Mouse (Mus musculus) heart, embryonic 10.5 days (tissue): ENCODE measurements around the gene Map1s. TPM values are rescaled to one million over a fixed set of nuclear protein-coding genes. Genes with fewer than 3 reads are reported as not detected.
A peak's percentile ranks its signal among the peaks of the same experiment; 100 is the strongest.

Experiments used
- DNase-seq: peaks from one replicate; pipeline ENCODE4 v3.0.0-alpha.2; 2017; ENCODE audit warnings: low spot score
- H3K27ac ChIP-seq: fragments of 300-500 bp; sonication (generic); 2 replicates; pipeline ENCODE4 v1.5.1; 2016; ENCODE audit warnings: mild to moderate bottlenecking
- H3K27me3 ChIP-seq: fragments of 300-500 bp; sonication (generic); 2 replicates; pipeline ENCODE4 v1.6.1; 2016; ENCODE audit warnings: mild to moderate bottlenecking; ENCODE audit not compliant: poor library complexity, insufficient read depth, severe bottlenecking
- H3K36me3 ChIP-seq: fragments of 300-500 bp; sonication (generic); 2 replicates; pipeline ENCODE4 v1.6.1; 2016; ENCODE audit warnings: mild to moderate bottlenecking, moderate library complexity
- H3K4me1 ChIP-seq: fragments of 300-500 bp; sonication (generic); 2 replicates; pipeline ENCODE4 v1.6.1; 2016; ENCODE audit warnings: mild to moderate bottlenecking
- H3K4me3 ChIP-seq: fragments of 300-500 bp; sonication (generic); 2 replicates; pipeline ENCODE4 v1.5.1; 2016; ENCODE audit warnings: mild to moderate bottlenecking, moderate library complexity
- H3K9me3 ChIP-seq: fragments of 300-500 bp; sonication (generic); 2 replicates; pipeline ENCODE4 v1.6.1; 2016; ENCODE audit warnings: mild to moderate bottlenecking, moderate library complexity
- WGBS: fragments of 180-500 bp; shearing (Covaris S2); methylation state at CpG from one replicate; pipeline ENCODE4 v1.1.7; 2016; 5-methylcytosine and 5-hydroxymethylcytosine counted together
- microRNA counts: library from miRNA; unstranded; fragments of <30 nt; microRNA quantifications from one replicate; lab custom pipeline; 2017
- microRNA-seq: library from miRNA; unstranded; fragments of <30 nt; microRNA quantifications from one replicate; pipeline ENCODE4, GENCODE M21; 2017
- polyA plus RNA-seq: library from polyadenylated mRNA; unstranded; fragments of >200 nt; fragmentation: Nextera tagmentation; extraction: Ambion mirVana; gene quantifications from 2 replicates; pipeline ENCODE4 v1.2.1, GENCODE M21; 2016

Map1s gene
- polyA plus RNA-seq, 1 experiment from 2014 or later: 58.4 TPM

GRCm38 (mm10) chr8:70937200-70937599 is 31.5 kb downstream of the Map1s start:
- no peaks in the 10 kb centered on the region for H3K9me3 ChIP-seq
- H3K27me3 ChIP-seq: no peaks in the 10 kb centered on the region
- H3K27ac ChIP-seq: no peak overlapping the region
- H3K4me3 ChIP-seq: no peak overlapping the region
- 0 out of 2 replicates have a peak, but pooled peaks cover 2% of the 10 kb centered on the region for H3K4me1 ChIP-seq
- peak; percentile 61 for DNase-seq
- 82% methylated on average over 6 of the region's 6 CpGs for WGBS
- no peaks in the 10 kb centered on the region for H3K36me3 ChIP-seq

GRCm38 (mm10) chr8:70941478-70941877 is 35.7 kb downstream of the Map1s start:
- Histone ChIP-seq H3K4me3 (no peak overlapping the region), H3K27ac (no peak overlapping the region), H3K9me3 (no peaks in the 10 kb centered on the region), H3K4me1 (no peaks in the 10 kb centered on the region), H3K27me3 (no peaks in the 10 kb centered on the region), H3K36me3 (no peaks in the 10 kb centered on the region)
- peak; percentile 38 for DNase-seq
- 53% methylated on average over 2 of the region's 2 CpGs for WGBS

- Histone ChIP-seq H3K36me3 (no peaks in the 10 kb centered on the region), H3K27ac (no peak overlapping the region), H3K9me3 (no peaks in the 10 kb centered on the region), H3K4me3 (no peak overlapping the region), H3K4me1 (no peaks in the 10 kb centered on the region), H3K27me3 (no peaks in the 10 kb centered on the region)
- no peak for DNase-seq
- WGBS: 46% methylated on average over 1 of the region's 1 CpGs
Observed at GRCm38 (mm10) chr8:70943187-70943586, 37.5 kb downstream of the Map1s start.

GRCm38 (mm10) chr8:70949847-70950246 is 44.1 kb downstream of the Map1s start:
- WGBS: 75% methylated on average over 1 of the region's 1 CpGs
- Histone ChIP-seq H3K4me1 (no peaks in the 10 kb centered on the region), H3K36me3 (no peaks in the 10 kb centered on the region), H3K4me3 (no peak overlapping the region), H3K27me3 (no peaks in the 10 kb centered on the region), H3K27ac (no peak overlapping the region), H3K9me3 (no peaks in the 10 kb centered on the region)
- DNase-seq: no peak

GRCm38 (mm10) chr8:70960703-70961472 is 55.2 kb downstream of the Map1s start:
- no peaks in the 10 kb centered on the region for H3K9me3 ChIP-seq

GRCm38 (mm10) chr8:70964159-70964558 is 58.4 kb downstream of the Map1s start:
- no peaks in the 10 kb centered on the region for H3K4me1 ChIP-seq
- H3K27me3 ChIP-seq: peaks cover 3% of the 10 kb centered on the region; the same call in 1 of the 2 replicates
- H3K36me3 ChIP-seq: no peaks in the 10 kb centered on the region
- H3K27ac ChIP-seq: no peak overlapping the region
- no peaks in the 10 kb centered on the region for H3K9me3 ChIP-seq
- WGBS: 4% methylated on average over 3 of the region's 3 CpGs
- peak; percentile 74 for DNase-seq
- no peak overlapping the region for H3K4me3 ChIP-seq

More at GRCm38 (mm10) chr8:70960703-70961472, 55.2 kb downstream of the Map1s start:
- Histone ChIP-seq H3K27ac (no peak overlapping the region), H3K4me1 (no peaks in the 10 kb centered on the region), H3K4me3 (no peak overlapping the region), H3K36me3 (no peaks in the 10 kb centered on the region), H3K27me3 (peaks cover 3% of the 10 kb centered on the region; the same call in 1 of the 2 replicates)
- no peak for DNase-seq
- 74% methylated on average over 14 of the region's 14 CpGs for WGBS

- H3K27me3 ChIP-seq: peaks cover 3% of the 10 kb centered on the region; the same call in 1 of the 2 replicates
- no peak overlapping the region for H3K27ac ChIP-seq
- H3K4me1 ChIP-seq: no peaks in the 10 kb centered on the region
- no peak for DNase-seq
- H3K4me3 ChIP-seq: no peak overlapping the region
- no peaks in the 10 kb centered on the region for H3K36me3 ChIP-seq
- H3K9me3 ChIP-seq: no peaks in the 10 kb centered on the region
Observed at GRCm38 (mm10) chr8:70964861-70965260, 59.1 kb downstream of the Map1s start.

MicroRNA genes within 50 kb of the gene (microRNA counts, 519-probe panel; counts per million panel counts)
- microRNA mmu-miR-1969 (lab: Ali Mortazavi, UCI): not detected

Small RNAs within 50 kb of the gene (microRNA-seq; reads per million reads assigned to microRNA genes)
- 10.9 reads per million, percentile 25 among the genes with 10 or more reads in this experiment for gene Mir1969
- not detected for gene Mir7067

Other genes with a start within 250 kb of the Map1s start
- gene Pgpep1, start 245.5 kb upstream of the Map1s start, polyA plus RNA-seq: 38.0 and 42.0 TPM in 2 replicates
- gene Lsm4, start 232.7 kb upstream of the Map1s start, polyA plus RNA-seq: 344 and 410 TPM in 2 replicates
- gene Jund, start 207.0 kb upstream of the Map1s start, polyA plus RNA-seq: 76.3 and 116 TPM in 2 replicates
- gene Iqcn, start 202.5 kb upstream of the Map1s start, polyA plus RNA-seq: not detected in 2 replicates
- gene Gm3336, start 187.4 kb upstream of the Map1s start, polyA plus RNA-seq: not detected in 2 replicates
- gene Pde4c, start 182.2 kb upstream of the Map1s start, polyA plus RNA-seq: 0.45 and 0.48 TPM in 2 replicates
- gene Rab3a, start 151.3 kb upstream of the Map1s start, polyA plus RNA-seq: 11.2 and 14.2 TPM in 2 replicates
- gene Mpv17l2, start 145.0 kb upstream of the Map1s start, polyA plus RNA-seq: 39.0 and 44.6 TPM in 2 replicates
- gene Pik3r2, start 129.2 kb upstream of the Map1s start, polyA plus RNA-seq: 40.6 and 43.5 TPM in 2 replicates
- 7.9 and 9.3 TPM in 2 replicates for gene Mast3, start 100.9 kb upstream of the Map1s start, polyA plus RNA-seq
- 0.12 TPM in 1 of 2 replicates, not detected in the other for gene Il12rb1, start 97.5 kb upstream of the Map1s start, polyA plus RNA-seq
- gene Arrdc2, start 66.2 kb upstream of the Map1s start, polyA plus RNA-seq: 3.7 and 3.8 TPM in 2 replicates
- 1.1 and 1.6 TPM in 2 replicates for gene Kcnn1, start 42.7 kb upstream of the Map1s start, polyA plus RNA-seq
- gene Ccdc124, start 32.0 kb upstream of the Map1s start, polyA plus RNA-seq: 120 and 143 TPM in 2 replicates
- gene Slc5a5, start 13.2 kb upstream of the Map1s start, polyA plus RNA-seq: 0.07 and 0.29 TPM in 2 replicates
- 2,378 and 2,634 TPM in 2 replicates for gene Rpl18a, start 8.5 kb upstream of the Map1s start, polyA plus RNA-seq